23 mouse cellular contexts compared by ENCODE assay signal in the genomic region with DNA sequence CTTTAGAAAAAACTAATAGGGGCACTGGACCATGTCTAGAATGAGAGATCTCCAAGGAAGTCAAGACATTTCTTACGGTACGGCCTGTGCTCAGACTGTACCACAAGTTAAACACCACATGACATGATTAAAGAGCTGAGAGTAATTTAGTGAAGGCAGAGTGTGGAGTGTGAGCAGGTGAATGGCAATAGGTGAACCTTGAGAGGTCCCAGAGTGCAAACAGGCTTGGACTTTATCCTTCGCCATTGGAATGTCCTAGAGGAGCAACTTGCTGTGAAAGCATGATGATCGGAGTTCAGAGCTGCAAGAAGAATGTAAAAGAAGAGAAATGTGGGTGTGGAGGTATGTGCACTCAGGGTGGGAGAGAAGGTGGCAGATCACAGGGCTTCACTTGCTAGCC. TPM values are rescaled to one million over a fixed set of nuclear protein-coding genes. Genes with fewer than 3 reads are reported as not detected.
"Had no signal": no experiment of that assay in that cellular context is flagged by ENCODE, and none has a peak within 500 bp of the region (broad histone marks: within the 10 kb centered on the region; RNA-seq: fewer than 3 reads in every experiment).

No protein-coding gene starts in this region.

- H3K9me3 ChIP-seq: limb, embryonic 13.5 days; midbrain, embryonic 15.5 days; neural tube, embryonic 12.5 days; stomach, embryonic 15.5 days had no signal

- H3K27ac ChIP-seq: limb, embryonic 13.5 days; macrophage; midbrain, embryonic 15.5 days; neural tube, embryonic 12.5 days; stomach, embryonic 15.5 days had no signal

- H3K9ac ChIP-seq: limb, embryonic 13.5 days; lung, embryonic 14.5 days; midbrain, embryonic 15.5 days; neural tube, embryonic 12.5 days; stomach, embryonic 15.5 days had no signal

- H3K36me3 ChIP-seq: limb, embryonic 13.5 days; midbrain, embryonic 15.5 days; neural tube, embryonic 12.5 days; stomach, embryonic 15.5 days had no signal

- H3K4me1 ChIP-seq: megakaryocyte, embryonic 14.5 days; midbrain, embryonic 15.5 days; neural tube, embryonic 12.5 days; stomach, embryonic 15.5 days had no signal

- H3K27me3 ChIP-seq: neural tube, embryonic 12.5 days; stomach, embryonic 15.5 days had no signal

- DNase-seq: left cerebral cortex, postnatal 4 days; lung, embryonic 14.5 days; lung, postnatal 10 days; spleen, adult 18-20 months; thymus, adult 2 months; thymus, postnatal 25 days had no signal

- H3K4me2 ChIP-seq: limb, embryonic 13.5 days; liver, embryonic 11.5 days; lung, embryonic 14.5 days; midbrain, embryonic 11.5 days; midbrain, embryonic 15.5 days; neural tube, embryonic 12.5 days; stomach, embryonic 15.5 days had no signal

- H3K4me3 ChIP-seq: limb, embryonic 13.5 days; megakaryocyte, embryonic 14.5 days; midbrain, embryonic 15.5 days; neural tube, embryonic 12.5 days; stomach, embryonic 15.5 days had no signal

- ATAC-seq: midbrain, embryonic 15.5 days had no signal

RNA-seq across cellular contexts. Expression of gene Cldn2, which starts 5.3 kb away (rescaled TPM):
- total RNA-seq: monocyte, adult 5-6 weeks; neutrophil, adult 5-6 weeks had no signal
- polyA plus RNA-seq: lung, embryonic 14.5 days; macrophage had no signal

RNA-seq across cellular contexts. Expression of gene Ripply1, which starts 23.8 kb away (rescaled TPM):
- total RNA-seq: layer of hippocampus, adult 8-10 months; layer of hippocampus, postnatal 14 days; left cerebral cortex, adult 18-20 months; left cerebral cortex, postnatal 10 days; left cerebral cortex, postnatal 4 days; monocyte, adult 5-6 weeks; neutrophil, adult 5-6 weeks had no signal
- polyA plus RNA-seq: liver, embryonic 11.5 days; liver, embryonic 16.5 days; lung, embryonic 14.5 days; macrophage; midbrain, embryonic 15.5 days; neural tube, embryonic 12.5 days; stomach, embryonic 15.5 days; testis, adult 2 months; urinary bladder, adult 2 months had no signal
